ENCODE assay signal across 19 mouse cellular contexts in the genomic region with DNA sequence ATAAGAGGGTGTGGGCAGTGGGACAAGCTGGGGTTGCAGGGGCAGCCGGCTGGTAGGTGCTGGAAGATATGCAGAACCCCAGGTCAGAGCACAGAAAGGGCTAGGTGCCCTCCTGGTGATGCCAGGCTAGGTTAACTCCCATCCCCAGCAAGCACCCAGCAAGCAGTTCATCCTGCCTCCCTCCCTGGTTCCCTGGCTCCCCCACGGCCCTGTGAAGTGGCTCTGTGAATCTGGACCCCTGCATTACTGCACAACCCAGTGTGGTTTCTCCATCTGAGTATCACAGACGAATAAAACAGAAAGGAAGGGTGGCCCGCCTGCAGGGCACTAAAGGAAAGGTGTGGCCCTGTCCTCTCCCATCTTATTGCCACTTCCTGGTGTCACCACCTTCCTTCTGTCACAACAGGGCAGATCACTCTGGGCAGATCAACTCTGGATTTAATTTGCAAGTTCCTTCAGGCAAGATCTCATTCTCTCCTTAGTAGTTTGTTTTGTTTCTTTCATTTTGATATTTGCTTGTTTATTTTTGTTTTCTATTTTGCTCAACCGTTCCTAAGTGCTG. TPM values are rescaled to one million over a fixed set of nuclear protein-coding genes. Genes with fewer than 3 reads are reported as not detected.
DNase-seq lines count a peak whose midpoint lies in the region; ATAC-seq and TF ChIP-seq lines count a peak whose summit lies in the region.
"Had no signal": no experiment of that assay in that cellular context is flagged by ENCODE, and none has a peak within 500 bp of the region (broad histone marks: within the 10 kb centered on the region; RNA-seq: fewer than 3 reads in every experiment).

No protein-coding gene starts in this region.

- intact Hi-C loops in heart, adult 2 months (cut with DNase I): no loop called here
- intact Hi-C loops in heart, postnatal 14 days (cut with DNase I): no loop called here

- no peaks in the 10 kb centered on the region for H3K27me3 ChIP-seq in heart, adult 2 months (ENCODE audit: control insufficient read depth, insufficient read depth, low read length)
- H3K27me3 ChIP-seq in forebrain, embryonic 12.5 days: no peaks in the 10 kb centered on the region
- H3K27me3 ChIP-seq: hindbrain, embryonic 13.5 days; liver, embryonic 12.5 days; midbrain, embryonic 15.5 days; Patski had no signal

- no peak overlapping the region for H3K9ac ChIP-seq in heart, adult 2 months (ENCODE audit: low read depth, low read length)
- no peak overlapping the region for H3K9ac ChIP-seq in forebrain, embryonic 12.5 days
- H3K9ac ChIP-seq: hindbrain, embryonic 13.5 days; liver, embryonic 12.5 days; midbrain, embryonic 15.5 days had no signal

- no peak overlapping the region for H3K4me2 ChIP-seq in forebrain, embryonic 12.5 days
- H3K4me2 ChIP-seq: hindbrain, embryonic 13.5 days; liver, embryonic 12.5 days; midbrain, embryonic 15.5 days had no signal

- DNase-seq in heart, adult 2 months: no peak
- no peak for DNase-seq in heart, postnatal 14 days
- no peak for DNase-seq in lung, adult 2 months
- DNase-seq in spleen, adult 18-20 months: no peak
- no peak for DNase-seq in kidney, postnatal 36 days
- DNase-seq: cerebellum, postnatal 14 days; kidney, adult 11 months; layer of hippocampus, adult 9-11 months; retina, postnatal 1 day had no signal

- TF ChIP-seq EP300 in heart, adult 2 months (IDR thresholded peaks at IDR 0.05; ENCODE audit: insufficient read depth, low read depth, low read length): no peak

- peaks cover 10% of the 10 kb centered on the region for H3K4me1 ChIP-seq in heart, adult 2 months (ENCODE audit: control insufficient read depth, insufficient read depth, low read length)
- no peaks in the 10 kb centered on the region for H3K4me1 ChIP-seq in bone marrow, adult 2 months (ENCODE audit: control insufficient read depth, insufficient read depth, low read length)
- H3K4me1 ChIP-seq in lung, adult 2 months (ENCODE audit: control insufficient read depth, insufficient read depth, low read length): peaks cover 18% of the 10 kb centered on the region
- H3K4me1 ChIP-seq in forebrain, embryonic 12.5 days: no peaks in the 10 kb centered on the region
- H3K4me1 ChIP-seq: limb, embryonic 10.5 days; liver, embryonic 12.5 days; midbrain, embryonic 15.5 days had no signal

- TF ChIP-seq CTCF in heart, adult 2 months (IDR thresholded peaks at IDR 0.05): no peak
- no peak for TF ChIP-seq CTCF in bone marrow, adult 2 months (IDR thresholded peaks at IDR 0.05; ENCODE audit: control insufficient read depth, insufficient read depth, low read length)
- no peak for TF ChIP-seq CTCF in lung, adult 2 months (IDR thresholded peaks at IDR 0.05; ENCODE audit: insufficient read depth, low read length)

- TF ChIP-seq POLR2A in heart, adult 2 months (IDR thresholded peaks at IDR 0.05; ENCODE audit: insufficient read depth, low read depth, low read length): no peak
- TF ChIP-seq POLR2A in bone marrow, adult 2 months (IDR thresholded peaks at IDR 0.05; ENCODE audit: borderline replicate concordance, control insufficient read depth, low read depth, low read length): no peak
- 0 out of 2 replicates have a peak, but pooled peaks have one; percentile 12 for TF ChIP-seq POLR2A in lung, adult 2 months (IDR thresholded peaks at IDR 0.05; ENCODE audit: borderline replicate concordance, extremely low read depth, low read depth, low read length)

- no peaks in the 10 kb centered on the region; the same call in 1 of the 2 replicates for H3K36me3 ChIP-seq in heart, adult 2 months (ENCODE audit: control insufficient read depth, insufficient read depth, low read length)
- no peaks in the 10 kb centered on the region for H3K36me3 ChIP-seq in forebrain, embryonic 12.5 days (replicated peaks)
- H3K36me3 ChIP-seq: hindbrain, embryonic 13.5 days; limb, embryonic 10.5 days; liver, embryonic 12.5 days; midbrain, embryonic 15.5 days had no signal

- ATAC-seq in megakaryocyte, adult 5-6 weeks (ENCODE audit: poor library complexity, severe bottlenecking): peak; percentile 95
- ATAC-seq in forebrain, embryonic 12.5 days (ENCODE audit: low FRiP score): no peak
- ATAC-seq: forebrain, embryonic 14.5 days; liver, embryonic 12.5 days; midbrain, embryonic 15.5 days; Patski had no signal

- H3K9me3 ChIP-seq in forebrain, embryonic 12.5 days: no peaks in the 10 kb centered on the region
- H3K9me3 ChIP-seq: hindbrain, embryonic 13.5 days; limb, embryonic 10.5 days; liver, embryonic 12.5 days; midbrain, embryonic 15.5 days had no signal

- H3K27ac ChIP-seq in heart, adult 2 months: peak overlapping the region; percentile 43
- H3K27ac ChIP-seq in bone marrow, adult 2 months (ENCODE audit: control insufficient read depth, insufficient read depth, low read depth, low read length, poor library complexity): peak overlapping the region; percentile 64
- no peak overlapping the region for H3K27ac ChIP-seq in forebrain, embryonic 12.5 days
- H3K27ac ChIP-seq: hindbrain, embryonic 13.5 days; kidney, postnatal 0 days; limb, embryonic 10.5 days; liver, embryonic 12.5 days; midbrain, embryonic 15.5 days had no signal

- no peaks in the 10 kb centered on the region for H3K79me2 ChIP-seq in heart, adult 2 months (replicated peaks; ENCODE audit: control insufficient read depth, insufficient read depth, low read length)

- H3K4me3 ChIP-seq in heart, adult 2 months: no peak overlapping the region
- H3K4me3 ChIP-seq in bone marrow, adult 2 months (replicated peaks; ENCODE audit: control insufficient read depth, low read depth, low read length): peak overlapping the region; percentile 1
- H3K4me3 ChIP-seq in lung, adult 2 months (replicated peaks; ENCODE audit: extremely low read depth, low read depth, low read length): no peak overlapping the region
- H3K4me3 ChIP-seq in forebrain, embryonic 12.5 days (replicated peaks): no peak overlapping the region
- H3K4me3 ChIP-seq: hindbrain, embryonic 13.5 days; limb, embryonic 10.5 days; liver, embryonic 12.5 days; midbrain, embryonic 15.5 days had no signal

- 47% methylated on average over 5 of the region's 5 CpGs for WGBS in heart, adult 2 months
- WGBS in bone marrow, adult 2 months: 30% methylated on average over 5 of the region's 5 CpGs
- WGBS in lung, adult 2 months: 29% methylated on average over 5 of the region's 5 CpGs
- 76% methylated on average over 5 of the region's 5 CpGs for WGBS in forebrain, embryonic 12.5 days

RNA-seq across cellular contexts. Expression of a gene that starts 40.6 kb away (rescaled TPM):
- 1 to 10 TPM; 6.2 to 6.3 TPM for total RNA-seq in heart, adult 2 months (2021)
- 1.1 and 2.1 TPM in 2 replicates for polyA plus RNA-seq in heart, adult 2 months (2012; rRNA removed)
- total RNA-seq in heart, postnatal 14 days (2021): 10 to 100 TPM; 10.5 to 12.3 TPM
- 1.0 and 6.9 TPM in 2 replicates for polyA plus RNA-seq in bone marrow, adult 2 months (2011; ENCODE audit: insufficient read depth, insufficient read length, low replicate concordance, missing spikeins)
- 3.7 and 6.2 TPM in 2 replicates for polyA plus RNA-seq in lung, adult 2 months (2012; rRNA removed)
- 4.8 and 5.9 TPM in 2 replicates for total RNA-seq in megakaryocyte, adult 5-6 weeks (2015)
- 3.5 and 5.9 TPM in 2 replicates for total RNA-seq in megakaryocyte, adult 5-6 weeks (2017)
- 1.2 and 1.6 TPM in 2 replicates for polyA plus RNA-seq in forebrain, embryonic 12.5 days (2016; fragmentation: Nextera tagmentation; extraction: Ambion mirVana)
